Mouse (Mus musculus): ENCODE data around the gene Polr3e. TPM values are rescaled to one million over a fixed set of nuclear protein-coding genes. Genes with fewer than 3 reads are reported as not detected.

Polr3e gene
- polyA plus RNA-seq (2015; fragmentation: Nextera tagmentation; extraction: Ambion mirVana): 23.4 and 26.4 TPM in 2 replicates

DNA sequence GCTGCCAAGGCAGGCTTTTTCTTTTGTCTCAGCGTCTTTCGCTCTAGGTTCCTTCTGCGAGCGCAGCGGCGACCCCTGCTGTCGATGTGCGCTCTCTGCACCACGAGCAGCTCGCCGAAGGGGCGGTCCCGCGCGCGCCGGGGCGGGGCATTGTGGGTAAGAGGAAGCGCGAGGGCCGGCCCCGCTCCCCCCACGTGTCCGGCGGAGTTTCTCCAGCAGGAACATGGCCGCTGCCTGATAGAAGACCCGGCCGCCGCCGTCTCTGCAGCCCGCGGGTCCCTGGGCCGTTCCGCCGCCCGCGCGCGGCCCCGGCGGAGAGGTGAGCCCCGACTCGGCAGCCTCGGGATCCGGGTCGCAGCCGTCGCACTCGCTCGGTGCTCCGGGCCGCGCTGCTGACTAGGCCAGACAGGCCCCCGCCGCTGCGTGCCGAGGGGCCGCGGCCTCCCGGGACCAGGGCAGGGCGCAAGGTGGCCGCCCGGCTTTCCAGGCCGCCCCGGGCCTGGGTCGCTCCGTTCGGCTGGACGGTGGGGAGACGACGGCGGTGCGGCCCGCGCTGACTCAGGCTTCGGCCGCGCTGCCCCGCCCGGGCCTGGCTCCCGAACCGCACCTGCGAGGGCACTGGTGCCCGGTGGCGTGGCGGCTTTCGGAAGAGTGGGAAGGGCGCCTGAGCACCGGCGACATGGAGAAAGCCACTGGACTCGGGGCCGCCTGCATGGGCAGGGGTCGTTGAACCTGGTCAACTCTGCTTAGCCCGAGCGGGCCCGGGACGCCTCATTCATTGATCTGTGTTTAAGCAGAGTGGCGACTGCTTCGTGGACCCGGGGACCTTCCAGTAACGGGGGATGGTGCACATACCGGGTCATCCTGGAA lies at the start of gene Polr3e:
Gene Polr3e, plus strand, starts transcription at position 153 of the 870 bp plus-strand sequence.
- no peaks in the 10 kb centered on the region for H3K27me3 ChIP-seq (replicated peaks)
- ATAC-seq (ENCODE audit: low FRiP score): peak; percentile 93
- H3K27ac ChIP-seq (replicated peaks): peak within 1 kb of the TSS; percentile 86
- H3K4me3 ChIP-seq (replicated peaks): peak within 1 kb of the TSS; percentile 97
- no peaks in the 10 kb centered on the region for H3K36me3 ChIP-seq
- H3K4me2 ChIP-seq: peak within 1 kb of the TSS; percentile 72
- WGBS: under 1% methylated on average over 91 of the region's 102 CpGs
- no peaks in the 10 kb centered on the region for H3K9me3 ChIP-seq (replicated peaks)
- peak within 1 kb of the TSS; percentile 84 for H3K9ac ChIP-seq (replicated peaks)
- peaks cover 18% of the 10 kb centered on the region for H3K4me1 ChIP-seq

DNA sequence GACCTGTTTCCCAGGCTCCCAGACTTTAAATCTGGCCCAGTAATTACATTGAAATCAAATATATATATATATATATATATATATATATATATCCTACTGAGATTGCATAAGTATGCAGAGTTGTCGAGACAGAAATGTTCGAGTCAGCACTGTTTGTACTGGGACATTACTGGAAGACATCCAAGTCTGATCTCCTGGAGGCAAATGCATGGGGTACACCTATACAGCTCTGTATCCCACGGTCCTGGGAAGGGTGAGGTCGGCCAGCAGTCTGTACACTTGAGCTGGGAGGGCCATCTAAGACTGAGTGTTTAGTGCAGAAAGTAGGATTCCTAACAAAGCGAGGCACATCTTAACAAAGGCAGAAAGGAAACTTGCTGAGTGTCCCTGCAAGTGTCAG lies 47.7 kb upstream of the Polr3e start:
- no peak overlapping the region; the same call in 1 of the 2 replicates for H3K27ac ChIP-seq (replicated peaks)
- WGBS: 59% methylated on average over 5 of the region's 5 CpGs

DNA sequence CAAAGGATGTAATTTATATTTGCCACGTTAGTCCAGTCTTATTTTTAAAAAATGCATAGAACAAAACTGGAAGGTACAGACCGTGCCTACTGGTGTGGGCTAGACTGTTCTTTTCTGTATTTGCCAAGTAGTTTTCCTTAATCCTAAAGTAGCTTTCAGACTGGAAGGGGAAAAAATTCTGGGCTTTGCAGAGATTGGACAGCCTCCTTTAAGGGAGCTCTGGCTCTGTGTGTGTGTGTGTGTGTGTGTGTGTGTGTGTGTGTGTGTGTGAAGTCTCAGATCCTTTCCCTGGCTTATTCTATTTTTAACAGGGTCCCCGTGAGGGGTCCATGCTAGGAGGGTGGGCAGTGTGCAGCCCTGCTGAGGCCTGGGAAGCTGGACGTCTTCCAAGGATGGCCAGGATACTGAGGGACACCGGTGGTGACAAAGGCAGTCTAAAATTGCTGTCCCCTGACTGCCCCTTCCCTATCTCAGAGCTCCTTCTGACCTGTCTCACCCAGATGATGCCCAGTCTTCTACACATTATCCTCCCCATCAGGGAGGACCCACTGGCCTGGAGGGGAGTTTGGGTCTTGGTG lies 47.0 kb upstream of the Polr3e start:
- peaks cover 24% of the 10 kb centered on the region for H3K4me1 ChIP-seq
- H3K27ac ChIP-seq (replicated peaks): peak overlapping the region; percentile 33; the same call in 1 of the 2 replicates
- 50% methylated on average over 5 of the region's 5 CpGs for WGBS

More for the DNA sequence above, 47.7 kb upstream of the Polr3e start:
- Histone ChIP-seq H3K4me1 (peaks cover 30% of the 10 kb centered on the region), H3K36me3 (no peaks in the 10 kb centered on the region), H3K9me3 (replicated peaks) (no peaks in the 10 kb centered on the region), H3K9ac (replicated peaks) (no peak overlapping the region), H3K4me3 (replicated peaks) (no peak overlapping the region), H3K27me3 (replicated peaks) (no peaks in the 10 kb centered on the region), H3K4me2 (no peak overlapping the region)
- no peak for ATAC-seq (ENCODE audit: low FRiP score)

DNA sequence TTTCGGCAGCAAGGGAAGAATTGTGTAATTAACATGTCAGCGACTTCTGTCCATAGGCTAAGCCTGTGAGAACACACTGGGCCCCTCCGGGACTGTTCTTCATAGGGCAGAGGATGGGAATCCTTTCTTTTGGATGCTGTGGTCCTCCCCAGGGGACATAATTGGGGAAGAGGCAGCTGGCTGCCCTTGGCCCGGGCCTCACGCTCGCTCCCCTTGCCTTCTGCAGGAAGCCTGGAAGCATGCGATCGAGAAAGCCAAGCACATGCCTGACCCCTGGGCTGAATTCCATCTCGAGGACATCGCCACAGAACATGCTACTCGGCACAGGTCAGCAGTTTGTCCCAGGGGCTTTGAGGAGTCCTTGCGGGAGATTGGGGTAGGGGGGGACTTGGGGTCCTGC lies 44.5 kb upstream of the Polr3e start:
- H3K4me1 ChIP-seq: peaks cover 10% of the 10 kb centered on the region
- WGBS: 75% methylated on average over 12 of the region's 12 CpGs
- H3K4me2 ChIP-seq: no peak overlapping the region
- H3K9ac ChIP-seq (replicated peaks): no peak overlapping the region
- ATAC-seq (ENCODE audit: low FRiP score): no peak
- no peak overlapping the region for H3K4me3 ChIP-seq (replicated peaks)
- peaks cover 2% of the 10 kb centered on the region; the same call in 1 of the 2 replicates for H3K36me3 ChIP-seq
- no peak overlapping the region for H3K27ac ChIP-seq (replicated peaks)
- no peaks in the 10 kb centered on the region for H3K27me3 ChIP-seq (replicated peaks)
- H3K9me3 ChIP-seq (replicated peaks): no peaks in the 10 kb centered on the region

More for the DNA sequence above, 47.0 kb upstream of the Polr3e start:
- ATAC-seq (ENCODE audit: low FRiP score): no peak
- no peak overlapping the region for H3K9ac ChIP-seq (replicated peaks)
- H3K36me3 ChIP-seq: 0 out of 2 replicates have a peak, but pooled peaks cover 2% of the 10 kb centered on the region
- H3K4me2 ChIP-seq: no peak overlapping the region
- no peak overlapping the region for H3K4me3 ChIP-seq (replicated peaks)
- no peaks in the 10 kb centered on the region for H3K27me3 ChIP-seq (replicated peaks)
- H3K9me3 ChIP-seq (replicated peaks): no peaks in the 10 kb centered on the region

DNA sequence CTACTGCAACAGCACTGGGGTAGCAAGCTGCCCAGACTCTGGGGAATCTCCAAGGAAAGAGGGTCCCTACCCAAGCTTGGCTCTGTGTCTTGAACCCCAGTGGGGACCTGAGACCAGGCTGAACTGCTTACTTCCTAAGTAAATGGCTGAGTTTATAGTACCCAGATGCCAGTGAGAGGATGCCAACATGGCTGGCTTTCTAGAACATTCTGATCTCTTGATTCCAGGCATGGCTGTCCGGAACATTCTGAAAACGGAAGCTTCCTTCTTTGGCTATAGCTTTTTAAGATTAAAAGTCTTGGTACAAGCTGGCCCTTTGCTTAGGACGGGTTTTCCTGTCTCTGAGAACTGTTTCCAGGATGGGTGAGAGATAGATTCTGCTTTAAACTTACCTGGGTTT lies 43.5 kb upstream of the Polr3e start:
- Histone ChIP-seq H3K4me3 (replicated peaks) (no peak overlapping the region), H3K4me2 (no peak overlapping the region), H3K27ac (replicated peaks) (no peak overlapping the region), H3K36me3 (peaks cover 2% of the 10 kb centered on the region; the same call in 1 of the 2 replicates), H3K9me3 (replicated peaks) (no peaks in the 10 kb centered on the region), H3K9ac (replicated peaks) (no peak overlapping the region), H3K4me1 (peaks cover 10% of the 10 kb centered on the region), H3K27me3 (replicated peaks) (no peaks in the 10 kb centered on the region)
- WGBS: 95% methylated on average over 3 of the region's 3 CpGs
- no peak for ATAC-seq (ENCODE audit: low FRiP score)

DNA sequence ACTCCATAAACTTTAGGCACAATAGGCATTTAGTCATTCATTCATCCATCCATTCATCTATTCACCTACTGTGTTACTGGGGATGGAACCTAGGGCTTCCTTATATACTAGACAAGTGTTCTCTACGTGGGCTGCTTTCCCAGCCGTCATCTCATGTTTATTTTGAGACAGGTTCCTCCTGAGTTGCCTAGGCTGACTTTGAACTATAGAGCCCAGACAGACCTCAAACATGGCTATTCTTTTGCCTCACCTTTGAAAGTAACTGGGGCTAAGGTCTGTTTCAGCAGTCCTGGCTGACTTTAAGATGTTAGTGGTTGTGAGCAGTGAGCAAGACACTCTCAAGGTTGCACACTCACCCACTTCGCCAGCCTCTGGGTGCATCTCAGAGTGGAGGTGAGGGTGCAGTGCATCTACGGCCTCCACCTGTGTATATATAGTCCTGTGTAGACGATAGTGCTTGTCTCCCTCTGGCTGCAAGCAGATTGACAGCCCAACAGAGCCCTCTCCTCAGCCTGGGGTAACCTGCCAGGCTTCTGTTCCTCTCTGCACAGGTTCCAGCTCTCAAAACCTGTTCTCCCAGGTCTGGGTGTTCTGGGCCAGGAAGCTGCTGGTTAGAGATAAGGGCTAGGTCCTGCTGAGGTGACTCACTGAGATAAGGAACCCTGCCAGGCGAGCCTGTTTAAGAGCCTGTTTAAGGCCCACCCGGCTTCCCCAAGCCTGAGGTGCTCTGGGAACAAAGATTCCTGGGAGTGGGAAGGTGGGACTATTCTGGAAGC lies 42.6 kb upstream of the Polr3e start:
- ATAC-seq (ENCODE audit: low FRiP score): no peak
- no peak overlapping the region for H3K9ac ChIP-seq (replicated peaks)
- H3K4me2 ChIP-seq: no peak overlapping the region
- no peaks in the 10 kb centered on the region for H3K9me3 ChIP-seq (replicated peaks)
- no peak overlapping the region for H3K4me3 ChIP-seq (replicated peaks)
- no peak overlapping the region for H3K27ac ChIP-seq (replicated peaks)
- H3K36me3 ChIP-seq: peaks cover 4% of the 10 kb centered on the region; the same call in 1 of the 2 replicates
- H3K4me1 ChIP-seq: peaks cover 2% of the 10 kb centered on the region; the same call in 1 of the 2 replicates
- WGBS: 84% methylated on average over 7 of the region's 7 CpGs
- no peaks in the 10 kb centered on the region for H3K27me3 ChIP-seq (replicated peaks)

DNA sequence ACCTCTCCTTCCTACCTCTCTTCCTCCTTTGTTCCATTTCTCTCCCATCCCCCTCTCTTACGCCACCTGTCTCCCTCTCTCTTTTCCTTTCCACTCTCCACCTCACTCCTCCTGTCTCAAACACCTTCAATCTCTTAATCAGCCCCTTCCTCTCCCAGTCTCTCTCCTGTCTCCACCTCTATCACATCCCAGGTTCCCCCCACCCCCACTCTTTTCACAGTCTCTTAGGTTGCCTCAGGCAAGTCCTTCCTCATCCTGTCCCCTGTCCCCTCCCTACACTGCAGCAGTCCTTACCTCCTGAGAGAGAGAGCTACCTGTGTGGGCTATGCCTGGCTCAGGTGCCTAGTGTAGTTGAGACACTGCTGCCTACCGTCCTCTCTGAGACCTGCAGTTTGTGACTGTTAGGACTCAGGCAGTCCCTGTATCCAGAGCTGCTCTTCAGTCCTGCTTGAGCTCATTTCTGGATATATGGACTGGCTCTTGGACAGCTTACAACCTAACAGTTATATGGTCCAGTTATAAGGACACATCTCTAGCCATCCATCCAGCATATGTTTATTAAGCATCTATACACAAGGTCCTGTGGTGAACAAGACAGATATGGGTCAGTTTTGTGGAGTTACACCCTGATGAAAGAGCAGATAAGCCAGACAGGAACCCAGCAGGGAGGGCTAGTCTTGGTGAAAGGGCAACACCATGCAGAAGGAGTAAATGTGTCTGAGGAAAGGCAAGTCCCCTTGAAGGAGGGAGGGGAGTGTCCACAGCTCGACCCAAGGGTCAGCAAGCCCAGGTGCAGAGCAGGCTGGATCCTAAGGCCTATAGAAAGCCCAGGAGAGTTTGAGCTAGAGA lies 41.8 kb upstream of the Polr3e start:
- Histone ChIP-seq H3K36me3 (peaks cover 12% of the 10 kb centered on the region), H3K9ac (replicated peaks) (no peak overlapping the region), H3K9me3 (replicated peaks) (no peaks in the 10 kb centered on the region), H3K4me2 (no peak overlapping the region), H3K4me1 (no peaks in the 10 kb centered on the region), H3K4me3 (replicated peaks) (no peak overlapping the region), H3K27ac (replicated peaks) (no peak overlapping the region), H3K27me3 (replicated peaks) (no peaks in the 10 kb centered on the region)
- WGBS: 72% methylated on average over 3 of the region's 3 CpGs
- ATAC-seq (ENCODE audit: low FRiP score): no peak

DNA sequence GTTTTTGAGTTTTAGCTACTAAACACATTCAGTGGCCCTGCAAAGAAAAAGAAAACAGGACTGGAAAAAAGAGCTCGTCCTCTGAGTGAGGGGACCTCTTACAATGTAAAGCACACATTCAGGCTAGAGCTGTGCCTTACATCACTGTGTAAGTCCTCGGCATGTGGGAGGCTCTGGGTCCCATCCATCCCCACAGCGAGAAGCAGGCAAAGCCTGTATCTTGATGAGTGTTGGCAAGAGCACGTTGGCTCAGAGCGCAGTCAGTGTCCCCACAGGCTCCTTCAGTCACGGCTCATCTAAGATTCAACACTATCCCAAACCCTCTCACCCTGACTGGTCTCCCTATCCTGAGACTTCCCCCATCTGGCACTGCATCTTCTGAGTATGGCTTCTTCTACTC lies 39.3 kb upstream of the Polr3e start:
- WGBS: 57% methylated on average over 6 of the region's 6 CpGs

DNA sequence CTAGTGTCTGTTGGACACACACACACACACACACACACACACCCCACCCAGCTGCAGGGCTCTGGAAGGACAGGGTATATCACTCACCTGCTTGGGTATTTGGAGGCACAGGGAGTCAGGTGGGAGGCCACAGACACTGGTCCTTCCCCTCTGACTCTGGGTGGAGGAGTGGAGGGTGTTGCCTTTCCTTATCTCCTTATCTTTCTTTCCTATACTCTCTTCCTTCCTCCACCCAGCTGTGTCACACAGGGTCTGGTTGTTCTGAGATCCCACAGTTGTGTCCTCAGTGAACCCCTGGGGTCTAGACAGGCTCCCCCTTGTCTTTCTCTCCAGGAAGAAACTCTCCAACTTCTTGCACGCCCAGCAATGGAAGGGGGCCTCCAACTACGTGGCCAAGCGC lies 37.6 kb upstream of the Polr3e start:
- no peak overlapping the region for H3K9ac ChIP-seq (replicated peaks)
- no peak overlapping the region for H3K27ac ChIP-seq (replicated peaks)
- ATAC-seq (ENCODE audit: low FRiP score): no peak
- H3K36me3 ChIP-seq: peaks cover 42% of the 10 kb centered on the region
- H3K4me3 ChIP-seq (replicated peaks): no peak overlapping the region
- no peaks in the 10 kb centered on the region for H3K27me3 ChIP-seq (replicated peaks)
- no peak overlapping the region for H3K4me2 ChIP-seq
- no peaks in the 10 kb centered on the region for H3K4me1 ChIP-seq
- WGBS: 94% methylated on average over 3 of the region's 3 CpGs
- H3K9me3 ChIP-seq (replicated peaks): no peaks in the 10 kb centered on the region

More for the DNA sequence above, 39.3 kb upstream of the Polr3e start:
- no peaks in the 10 kb centered on the region for H3K4me1 ChIP-seq
- no peak overlapping the region for H3K9ac ChIP-seq (replicated peaks)
- ATAC-seq (ENCODE audit: low FRiP score): no peak
- H3K27me3 ChIP-seq (replicated peaks): no peaks in the 10 kb centered on the region
- H3K4me3 ChIP-seq (replicated peaks): no peak overlapping the region
- H3K9me3 ChIP-seq (replicated peaks): no peaks in the 10 kb centered on the region
- H3K4me2 ChIP-seq: no peak overlapping the region
- no peak overlapping the region for H3K27ac ChIP-seq (replicated peaks)
- H3K36me3 ChIP-seq: peaks cover 27% of the 10 kb centered on the region

DNA sequence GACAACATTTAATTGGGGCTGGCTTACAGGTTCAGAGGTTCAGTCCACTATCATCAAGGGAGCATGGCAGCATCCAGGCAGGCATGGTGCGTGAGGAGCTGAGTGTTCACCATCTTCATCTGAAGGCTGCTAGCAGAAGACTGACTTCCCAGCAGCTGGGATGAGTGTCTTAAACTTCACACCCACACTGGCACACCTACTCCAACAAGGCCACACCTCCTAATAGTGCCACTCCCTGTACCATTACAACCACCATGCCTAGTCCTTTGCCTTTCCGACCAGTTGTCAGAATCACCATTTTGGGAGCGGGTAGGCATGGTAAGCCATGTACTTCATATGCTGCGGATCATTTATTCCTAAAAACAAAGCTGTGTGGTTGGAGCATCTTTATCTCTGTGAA lies 36.8 kb upstream of the Polr3e start:
- WGBS: 98% methylated on average over 4 of the region's 4 CpGs
- Histone ChIP-seq H3K4me1 (no peaks in the 10 kb centered on the region), H3K36me3 (peaks cover 48% of the 10 kb centered on the region), H3K4me2 (no peak overlapping the region), H3K27ac (replicated peaks) (no peak overlapping the region), H3K27me3 (replicated peaks) (no peaks in the 10 kb centered on the region), H3K4me3 (replicated peaks) (no peak overlapping the region), H3K9me3 (replicated peaks) (no peaks in the 10 kb centered on the region), H3K9ac (replicated peaks) (no peak overlapping the region)
- no peak for ATAC-seq (ENCODE audit: low FRiP score)

DNA sequence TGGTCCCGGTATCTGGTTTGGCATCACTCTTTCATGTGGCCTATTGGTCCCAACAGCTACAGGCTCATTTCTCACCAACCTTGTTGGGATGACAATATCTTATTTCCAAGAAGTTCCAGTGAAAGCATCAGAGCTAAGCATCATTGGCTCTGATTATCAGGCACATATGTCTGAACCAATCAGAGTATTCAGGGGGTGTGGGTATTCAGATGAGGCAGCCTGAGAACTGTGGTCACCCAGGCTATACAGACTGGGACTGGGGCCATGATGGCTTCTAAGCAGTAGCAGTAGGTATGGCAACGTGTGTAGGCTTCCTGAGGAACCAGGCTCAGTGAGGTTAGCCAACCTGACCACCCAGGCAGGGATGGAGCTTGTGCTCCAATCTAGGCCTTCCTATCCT lies 36.1 kb upstream of the Polr3e start:
- H3K36me3 ChIP-seq: peaks cover 55% of the 10 kb centered on the region

More for the DNA sequence above, 36.1 kb upstream of the Polr3e start:
- no peak overlapping the region for H3K4me2 ChIP-seq
- H3K27ac ChIP-seq (replicated peaks): no peak overlapping the region
- H3K9me3 ChIP-seq (replicated peaks): no peaks in the 10 kb centered on the region
- H3K27me3 ChIP-seq (replicated peaks): no peaks in the 10 kb centered on the region
- no peaks in the 10 kb centered on the region for H3K4me1 ChIP-seq
- no peak for ATAC-seq (ENCODE audit: low FRiP score)
- no peak overlapping the region for H3K4me3 ChIP-seq (replicated peaks)
- WGBS: 74% methylated on average over 2 of the region's 2 CpGs
- no peak overlapping the region for H3K9ac ChIP-seq (replicated peaks)
